Mouse (Mus musculus) MEL (cell line): ENCODE data around the gene Fbxw8. TPM values are rescaled to one million over a fixed set of nuclear protein-coding genes. Genes with fewer than 3 reads are reported as not detected.

ENCODE experiments used
- DNase-seq: peaks from one replicate; pipeline ENCODE4 v3.0.0; 2011; ENCODE audit warnings: low read depth, low spot score
- H3K27ac ChIP-seq: 2 replicates; pipeline ENCODE4 v1.5.1; 2012; ENCODE audit warnings: low read depth, mild to moderate bottlenecking, control low read depth, low read length, moderate library complexity; ENCODE audit not compliant: control insufficient read depth
- H3K27me3 ChIP-seq, 2 experiments: fragments of 150-350 bp in 1 of 2; sonication (generic) in 1 of 2; 2 replicates each; pipeline ENCODE4 v1.6.1; 2012; ENCODE audit warnings: low read length in 2 of 2, mild to moderate bottlenecking in 2 of 2, improper control_type of control experiment in 1 of 2, moderate library complexity in 1 of 2; ENCODE audit not compliant: insufficient read depth in 2 of 2, control insufficient read depth in 1 of 2
- H3K36me3 ChIP-seq, 2 experiments: 2 replicates each; pipeline ENCODE4 v1.6.1; 2012 to 2014; ENCODE audit warnings: low read length in 2 of 2, improper control_type of control experiment in 1 of 2, inconsistent platforms in 1 of 2, mild to moderate bottlenecking in 1 of 2; ENCODE audit not compliant: insufficient read depth in 2 of 2, control insufficient read depth in 1 of 2
- H3K4me1 ChIP-seq, 2 experiments: fragments of 150-350 bp in 1 of 2; sonication (generic) in 1 of 2; 2 replicates each; pipeline ENCODE4 v1.6.1; 2012; ENCODE audit warnings: low read length in 2 of 2, improper control_type of control experiment in 1 of 2, mild to moderate bottlenecking in 1 of 2; ENCODE audit not compliant: insufficient read depth in 2 of 2, control insufficient read depth in 1 of 2
- H3K4me3 ChIP-seq, 2 experiments: fragments of 150-350 bp in 1 of 2; sonication (generic) in 1 of 2; 2 replicates each; pipeline ENCODE4 v1.5.1; 2012; ENCODE audit warnings: low read depth in 2 of 2, low read length in 2 of 2, mild to moderate bottlenecking in 2 of 2, moderate library complexity in 2 of 2, control low read depth in 1 of 2, improper control_type of control experiment in 1 of 2; ENCODE audit not compliant: control insufficient read depth in 1 of 2, insufficient read depth in 1 of 2
- H3K79me2 ChIP-seq: 2 replicates; pipeline ENCODE4 v1.6.1; 2012; ENCODE audit warnings: mild to moderate bottlenecking, low read length, moderate library complexity; ENCODE audit not compliant: control insufficient read depth, poor library complexity, insufficient read depth
- H3K9ac ChIP-seq: 2 replicates; pipeline ENCODE4 v1.6.1; 2012; ENCODE audit warnings: low read depth, mild to moderate bottlenecking, control low read depth, low read length, moderate library complexity; ENCODE audit not compliant: control insufficient read depth, poor library complexity, severe bottlenecking
- H3K9me3 ChIP-seq: fragments of 150-350 bp; sonication (generic); replicated peaks from 2 replicates; pipeline ENCODE4 v1.6.1; 2012; ENCODE audit warnings: mild to moderate bottlenecking, low read length, improper control_type of control experiment, moderate library complexity; ENCODE audit not compliant: insufficient read depth
- BHLHE40 ChIP-seq: IDR thresholded peaks from 2 replicates; pipeline ENCODE4 v1.6.1; 2012; ENCODE audit warnings: low read depth, mild to moderate bottlenecking, inconsistent platforms, low read length, improper control_type of control experiment, borderline replicate concordance
- CHD2 ChIP-seq: IDR thresholded peaks from 2 replicates; pipeline ENCODE4 v1.6.1; 2011; ENCODE audit warnings: low read length, improper control_type of control experiment
- GABPA ChIP-seq: IDR thresholded peaks from 2 replicates; pipeline ENCODE4 v1.6.1; 2012; ENCODE audit warnings: low read depth, mild to moderate bottlenecking, inconsistent platforms, low read length, improper control_type of control experiment, moderate library complexity
- JUND ChIP-seq: IDR thresholded peaks from 2 replicates; pipeline ENCODE4 v1.6.1; 2011; ENCODE audit warnings: low read depth, mild to moderate bottlenecking, improper control_type of control experiment, low read length
- KAT2A ChIP-seq: conservative IDR thresholded peaks from 2 replicates; pipeline ENCODE4 v1.6.1; 2012; ENCODE audit warnings: low read depth, low read length, improper control_type of control experiment, inconsistent platforms
- MAFK ChIP-seq: IDR thresholded peaks from 2 replicates; pipeline ENCODE4 v1.6.1; 2011; ENCODE audit warnings: low read depth, mild to moderate bottlenecking, low read length, improper control_type of control experiment, borderline replicate concordance
- MEF2A ChIP-seq: IDR thresholded peaks from 2 replicates; pipeline ENCODE4 v1.6.1; 2014; ENCODE audit warnings: low read depth, mild to moderate bottlenecking, inconsistent platforms, low read length, improper control_type of control experiment; ENCODE audit not compliant: poor library complexity, insufficient replicate concordance, severe bottlenecking; ENCODE audit errors: extremely low read depth
- MYC ChIP-seq: IDR thresholded peaks from 2 replicates; pipeline ENCODE4 v1.6.1; 2011; ENCODE audit warnings: low read depth, mild to moderate bottlenecking, low read length, improper control_type of control experiment, moderate library complexity
- NRF1 ChIP-seq: IDR thresholded peaks from 2 replicates; pipeline ENCODE4 v1.6.1; 2014; ENCODE audit warnings: low read depth, mild to moderate bottlenecking, inconsistent platforms, low read length, improper control_type of control experiment, moderate library complexity; ENCODE audit not compliant: poor library complexity, insufficient read depth, severe bottlenecking
- POLR2A ChIP-seq, 2 experiments: IDR thresholded peaks; 2 replicates each; pipeline ENCODE4 v1.6.1; 2011 to 2012; ENCODE audit warnings: low read length in 2 of 2, mild to moderate bottlenecking in 2 of 2, control low read depth in 1 of 2, improper control_type of control experiment in 1 of 2, low read depth in 1 of 2, moderate library complexity in 1 of 2; ENCODE audit not compliant: control insufficient read depth in 1 of 2, insufficient read depth in 1 of 2, poor library complexity in 1 of 2
- POLR2AphosphoS2 ChIP-seq: IDR thresholded peaks from 2 replicates; pipeline ENCODE4 v1.6.1; 2011; ENCODE audit warnings: low read length, improper control_type of control experiment
- POLR2AphosphoS5 ChIP-seq: IDR thresholded peaks from 2 replicates; pipeline ENCODE4 v1.6.1; 2012; ENCODE audit warnings: low read depth, borderline replicate concordance, mild to moderate bottlenecking, inconsistent platforms, low read length, moderate library complexity, mixed read lengths
- RCOR1 ChIP-seq: IDR thresholded peaks from 2 replicates; pipeline ENCODE4 v1.6.1; 2012; ENCODE audit warnings: low read depth, mild to moderate bottlenecking, inconsistent platforms, low read length, improper control_type of control experiment
- SIN3A ChIP-seq: IDR thresholded peaks from 2 replicates; pipeline ENCODE4 v1.6.1; 2012; ENCODE audit warnings: low read length, improper control_type of control experiment, inconsistent platforms
- SMC3 ChIP-seq: IDR thresholded peaks from 2 replicates; pipeline ENCODE4 v1.6.1; 2011; ENCODE audit warnings: low read depth, low read length, improper control_type of control experiment
- TBP ChIP-seq: IDR thresholded peaks from 2 replicates; pipeline ENCODE4 v1.8.0; 2011; ENCODE audit warnings: low read depth, low read length, improper control_type of control experiment
- USF2 ChIP-seq, 2 experiments: IDR thresholded peaks; 2 replicates each; pipeline ENCODE4 v1.6.1; 2011 to 2012; ENCODE audit warnings: improper control_type of control experiment in 2 of 2, low read length in 2 of 2, borderline replicate concordance in 1 of 2, inconsistent platforms in 1 of 2, low read depth in 1 of 2, mild to moderate bottlenecking in 1 of 2; ENCODE audit not compliant: insufficient read depth in 1 of 2
- ZC3H11A ChIP-seq: IDR thresholded peaks from 2 replicates; pipeline ENCODE4 v1.6.1; 2012; ENCODE audit warnings: low read depth, mild to moderate bottlenecking, inconsistent platforms, low read length, improper control_type of control experiment
- ZMIZ1 ChIP-seq: IDR thresholded peaks from 2 replicates; pipeline ENCODE4 v1.6.1; 2012; ENCODE audit warnings: low read depth, mild to moderate bottlenecking, inconsistent platforms, low read length, improper control_type of control experiment, moderate library complexity
- polyA plus RNA-seq, 2 experiments: library from polyadenylated mRNA; stranded (reverse) in 1 of 2; unstranded in 1 of 2; fragments of >175 nt in 1 of 2; fragments of >200 nt in 1 of 2; gene quantifications; 2 replicates each; pipeline versions ENCODE4 v1.2.1 to v1.2.4; 2012; ENCODE audit warnings: low replicate concordance in 2 of 2, low read depth in 1 of 2; ENCODE audit not compliant: insufficient read length in 2 of 2, insufficient read depth in 1 of 2, missing spikeins in 1 of 2
- total RNA-seq: library from RNA; depleted of rRNA; stranded (reverse); fragments of 300-350 nt; gene quantifications from 2 replicates; pipeline ENCODE4 v1.2.3, GENCODE M21; 2012

The Fbxw8 gene
- total and polyA plus RNA-seq, 3 experiments: 49.9 to 57.4 (median 52.5) TPM

DNA sequence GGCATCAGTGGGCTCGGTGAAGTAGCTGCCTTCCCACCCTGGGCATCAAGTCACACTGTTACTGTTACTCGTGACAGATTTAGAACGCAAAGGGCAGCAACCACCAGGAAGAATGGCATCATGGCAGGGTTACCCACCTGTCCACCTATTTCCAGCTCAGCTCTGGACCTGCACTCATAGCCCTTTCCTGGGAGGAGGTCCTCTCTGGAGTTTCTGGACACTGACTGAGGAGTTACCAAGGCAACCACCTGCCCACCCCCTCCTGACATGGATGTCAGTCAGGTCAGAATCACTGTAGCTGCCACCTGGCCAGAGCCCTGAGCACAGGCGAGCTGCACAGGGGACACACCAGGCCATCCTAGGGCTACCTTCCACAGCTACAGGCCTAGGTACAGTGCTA is 28.6 kb downstream of the Fbxw8 start:
- no peak for TF ChIP-seq JUND
- TF ChIP-seq ZC3H11A: no peak
- no peak for TF ChIP-seq NRF1
- TF ChIP-seq ZMIZ1: no peak
- TF ChIP-seq POLR2AphosphoS2: no peak
- TF ChIP-seq BHLHE40: no peak
- no peak for TF ChIP-seq MEF2A
- TF ChIP-seq MYC: no peak
- TF ChIP-seq POLR2AphosphoS5: no peak
- TF ChIP-seq CHD2: no peak
- TF ChIP-seq SMC3: no peak
- TF ChIP-seq TBP: no peak
- no peak for TF ChIP-seq RCOR1
- TF ChIP-seq SIN3A: no peak
- no peak for TF ChIP-seq GABPA
- no peak for TF ChIP-seq POLR2A (IDR thresholded peaks at IDR 0.05; ENCODE audit: control insufficient read depth in 1 of 2, insufficient read depth in 1 of 2, low read depth in 1 of 2, low read length in 2 of 2, poor library complexity in 1 of 2)
- TF ChIP-seq USF2 (IDR thresholded peaks at IDR 0.05; ENCODE audit: borderline replicate concordance in 1 of 2, insufficient read depth in 1 of 2, low read depth in 1 of 2, low read length in 2 of 2): no peak
- TF ChIP-seq KAT2A: no peak
- no peak for TF ChIP-seq MAFK
- H3K36me3 ChIP-seq: no peaks in the 10 kb centered on the region; a peak in 1 of 4 replicates

DNA sequence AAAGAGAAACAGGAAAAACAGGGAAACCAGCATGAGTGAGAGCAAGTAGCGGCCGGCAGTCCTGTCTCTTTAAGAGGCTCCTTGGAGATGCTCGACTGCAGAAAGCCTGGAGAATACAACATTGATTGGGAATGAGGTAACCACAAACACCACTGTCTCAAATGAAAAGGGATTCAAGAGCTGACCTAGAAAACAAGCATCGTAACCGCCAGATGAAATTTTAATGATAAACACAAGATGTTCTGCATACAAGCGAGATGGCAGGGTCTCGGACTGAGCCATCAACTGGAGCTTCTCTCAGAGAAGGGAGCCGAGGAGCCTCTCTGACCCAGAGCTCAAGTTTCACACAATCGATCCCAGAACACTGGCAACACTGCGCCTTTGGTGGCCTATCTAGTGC is 32.2 kb downstream of the Fbxw8 start:
- Histone ChIP-seq H3K27me3 (no peaks in the 10 kb centered on the region), H3K27ac (no peak overlapping the region), H3K36me3 (no peaks in the 10 kb centered on the region; a peak in 2 of 4 replicates), H3K79me2 (no peaks in the 10 kb centered on the region), H3K9me3 (no peaks in the 10 kb centered on the region), H3K9ac (no peak overlapping the region), H3K4me3 (no peak overlapping the region), H3K4me1 (no peaks in the 10 kb centered on the region)
- TF ChIP-seq BHLHE40: no peak
- DNase-seq: no peak

More for the DNA sequence above, 28.6 kb downstream of the Fbxw8 start:
- Histone ChIP-seq H3K9me3 (no peaks in the 10 kb centered on the region), H3K79me2 (no peaks in the 10 kb centered on the region), H3K27me3 (no peaks in the 10 kb centered on the region), H3K4me3 (no peak overlapping the region), H3K4me1 (no peaks in the 10 kb centered on the region), H3K27ac (no peak overlapping the region), H3K9ac (no peak overlapping the region)
- no peak for DNase-seq
